Mouse (Mus musculus) gastrocnemius, postnatal 36 days (tissue): ENCODE measurements around the gene Vmn2r41. TPM values are rescaled to one million over a fixed set of nuclear protein-coding genes. Genes with fewer than 3 reads are reported as not detected.
A peak's percentile ranks its signal among the peaks of the same experiment; 100 is the strongest.
"Not testable (repeated sequence)": the region's sequence is repeated elsewhere in the genome, so short reads cannot be mapped to it uniquely, and the experiment has no call there.

ENCODE experiments used
- DNase-seq, 2 experiments: peaks; one replicate each; pipeline ENCODE4 v3.0.0; 2022
- intact Hi-C: fragments of 180-260 bp; cut with DNase I; formaldehyde crosslinking; loops from one replicate; pipeline ENCODE4 v1.15.1; 2025
- long read RNA-seq, 2 experiments: library from polyadenylated mRNA; stranded (forward); transcript quantifications; one replicate each; pipeline ENCODE4 v2.0.0; 2021
- total RNA-seq, 2 experiments: library from RNA; stranded (reverse); gene quantifications; 2 replicates each; pipeline ENCODE4 v1.2.3; 2021

Vmn2r41 gene
- not detected for total RNA-seq
- long read RNA-seq, experiment 1: 0 reads
- long read RNA-seq, experiment 2: 0 reads

- intact Hi-C loops, DNase-seq: not testable (repeated sequence)
Measured at GRCm38 (mm10) chr7:8161554-8161953, at the start of gene Vmn2r41. Vmn2r41 (minus strand) TSS chr7:8161654.

GRCm38 (mm10) chr7:8200220-8200619 lies 38.8 kb upstream of the Vmn2r41 start, which contains the start of gene Vmn2r42:
Vmn2r42 (minus strand) TSS chr7:8200320.
- intact Hi-C loops: not testable (repeated sequence)

GRCm38 (mm10) chr7:8092871-8093270 lies 68.6 kb downstream of the Vmn2r41 start:
- DNase-seq: peak; percentile 3 to 15
- intact Hi-C loops: not testable (repeated sequence)

More at GRCm38 (mm10) chr7:8200220-8200619, 38.8 kb upstream of the Vmn2r41 start, which contains the start of gene Vmn2r42:
- DNase-seq: not testable (repeated sequence)

Other genes starting within 250 kb of the Vmn2r41 start
- gene Vmn2r42, start 38.7 kb upstream of the Vmn2r41 start, total RNA-seq: not detected
- gene Vmn2r43, start 98.9 kb upstream of the Vmn2r41 start, total RNA-seq: not detected
- gene Vmn2r44, start 221.7 kb upstream of the Vmn2r41 start, total RNA-seq: not detected